Mouse (Mus musculus) cortical plate, adult 2 months (tissue): Measurements from ENCODE around the gene Slc36a3.

ENCODE experiments used
- CTCF ChIP-seq: fragments of 200-500 bp; IDR thresholded peaks from 2 replicates; pipeline ENCODE4 v1.5.1; 2011; ENCODE audit warnings: mild to moderate bottlenecking, control low read depth, low read length; ENCODE audit not compliant: insufficient read depth; ENCODE audit errors: extremely low read depth
- POLR2A ChIP-seq: fragments of 200-500 bp; IDR thresholded peaks from 2 replicates; pipeline ENCODE4 v1.6.1; 2011; ENCODE audit warnings: mild to moderate bottlenecking, low read length, control low read depth; ENCODE audit not compliant: insufficient read depth; ENCODE audit errors: extremely low read depth

DNA sequence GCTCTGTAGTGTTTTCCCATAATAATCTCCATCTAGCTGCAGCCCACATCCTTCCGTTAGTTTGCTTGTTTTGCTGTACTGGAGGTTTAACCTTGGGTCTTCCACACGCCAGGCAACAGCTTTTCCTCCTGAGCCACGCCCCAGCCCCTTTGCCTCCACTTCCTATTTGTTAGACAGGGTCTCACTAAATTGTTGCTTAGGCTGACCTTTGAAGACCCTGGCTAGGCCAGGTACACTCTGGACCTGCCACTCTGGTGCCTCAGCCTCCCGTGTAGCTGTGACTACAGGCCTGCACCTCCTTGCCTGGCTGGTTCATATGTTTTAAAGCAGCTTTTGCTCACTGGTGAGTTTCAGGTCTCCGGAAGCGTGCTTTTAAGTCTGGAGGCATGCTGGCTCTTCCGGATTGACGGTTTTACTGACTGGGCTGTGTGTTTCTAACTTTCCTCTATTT, 30.7 kb downstream of the Slc36a3 start:
- TF ChIP-seq POLR2A (no peak), CTCF (no peak)
